Mouse (Mus musculus): ENCODE results near the gene Gm17409. TPM values are rescaled to one million over a fixed set of nuclear protein-coding genes. Genes with fewer than 3 reads are reported as not detected.

The Gm17409 gene
- polyA plus RNA-seq (2015; fragmentation: Nextera tagmentation; extraction: Ambion mirVana), result not detected in 2 replicates

GRCm38 (mm10) chr2:58469816-58470215, at the start of gene Gm17409:
TSS of gene Gm17409 (plus strand) at chr2:58470116.

Other genes with a start within 250 kb of the Gm17409 start
- gene Acvr1c, start 112.2 kb upstream of the Gm17409 start, polyA plus RNA-seq (2015; fragmentation: Nextera tagmentation; extraction: Ambion mirVana), result 0.04 TPM in 2 replicates
- 1.6 and 1.8 TPM in 2 replicates for gene Acvr1, start 97.0 kb downstream of the Gm17409 start, polyA plus RNA-seq (2015; fragmentation: Nextera tagmentation; extraction: Ambion mirVana)
- 1.0 and 1.3 TPM in 2 replicates for gene Upp2, start 97.2 kb downstream of the Gm17409 start, polyA plus RNA-seq (2015; fragmentation: Nextera tagmentation; extraction: Ambion mirVana)